12 mouse cellular contexts compared by ENCODE assay signal in genomic region chr19:41796148-41796760, GRCm38 (mm10). TPM values are rescaled to one million over a fixed set of nuclear protein-coding genes. Genes with fewer than 3 reads are reported as not detected.
DNase-seq lines count a peak whose midpoint lies in the region; ATAC-seq and TF ChIP-seq lines count a peak whose summit lies in the region.
"Had no signal": no experiment of that assay in that cellular context is flagged by ENCODE, and none has a peak within 500 bp of the region (broad histone marks: within the 10 kb centered on the region; RNA-seq: fewer than 3 reads in every experiment).

No protein-coding gene starts in this region.

- H3K9me3 ChIP-seq in midbrain, embryonic 11.5 days (ENCODE audit: control insufficient read depth, low read length), result no peaks in the 10 kb centered on the region
- no peaks in the 10 kb centered on the region for H3K9me3 ChIP-seq in midbrain, embryonic 15.5 days
- no peaks in the 10 kb centered on the region for H3K9me3 ChIP-seq in intestine, postnatal 0 days (ENCODE audit: control insufficient read depth)
- H3K9me3 ChIP-seq in hindbrain, postnatal 0 days (ENCODE audit: low read length), result no peaks in the 10 kb centered on the region

- 89% methylated on average over 3 of the region's 3 CpGs for WGBS in midbrain, embryonic 11.5 days
- 70% methylated on average over 3 of the region's 3 CpGs for WGBS in midbrain, embryonic 15.5 days
- 45% methylated on average over 3 of the region's 3 CpGs for WGBS in intestine, postnatal 0 days
- 73% methylated on average over 3 of the region's 3 CpGs for WGBS in hindbrain, postnatal 0 days
- 63% methylated on average over 3 of the region's 3 CpGs for WGBS in lung, adult 2 months

- no peak overlapping the region for H3K9ac ChIP-seq in midbrain, embryonic 11.5 days (ENCODE audit: low read length)
- no peak overlapping the region for H3K9ac ChIP-seq in midbrain, embryonic 15.5 days
- no peak overlapping the region for H3K9ac ChIP-seq in intestine, postnatal 0 days (ENCODE audit: low read depth, low read length)
- no peak overlapping the region for H3K9ac ChIP-seq in hindbrain, postnatal 0 days (replicated peaks; ENCODE audit: low read length)

- no peaks in the 10 kb centered on the region for H3K27me3 ChIP-seq in midbrain, embryonic 11.5 days (ENCODE audit: control insufficient read depth, insufficient read depth, low read length)
- no peaks in the 10 kb centered on the region for H3K27me3 ChIP-seq in midbrain, embryonic 15.5 days (replicated peaks)
- no peaks in the 10 kb centered on the region for H3K27me3 ChIP-seq in intestine, postnatal 0 days (replicated peaks; ENCODE audit: control insufficient read depth, insufficient read depth, low read length)
- no peaks in the 10 kb centered on the region for H3K27me3 ChIP-seq in hindbrain, postnatal 0 days (ENCODE audit: insufficient read depth, low read length)

- no peak for TF ChIP-seq CTCF in gastrocnemius, adult 2 months (IDR thresholded peaks at IDR 0.05)
- TF ChIP-seq CTCF in intestine, postnatal 0 days (IDR thresholded peaks at IDR 0.05; ENCODE audit: low read depth), result no peak
- no peak for TF ChIP-seq CTCF in hindbrain, postnatal 0 days (IDR thresholded peaks at IDR 0.05; ENCODE audit: low read depth)
- TF ChIP-seq CTCF in lung, adult 2 months (IDR thresholded peaks at IDR 0.05; ENCODE audit: insufficient read depth, low read length), result no peak

- intact Hi-C loops in gastrocnemius, adult 2 months (cut with DNase I), result no loop called here

- no peak for TF ChIP-seq POLR2A in lung, adult 2 months (IDR thresholded peaks at IDR 0.05; ENCODE audit: borderline replicate concordance, extremely low read depth, low read depth, low read length)

- peaks cover 17% of the 10 kb centered on the region for H3K4me1 ChIP-seq in midbrain, embryonic 11.5 days (ENCODE audit: control insufficient read depth, insufficient read depth, low read length)
- peaks cover 12% of the 10 kb centered on the region for H3K4me1 ChIP-seq in midbrain, embryonic 15.5 days
- peaks cover 8% of the 10 kb centered on the region; the same call in 1 of the 2 replicates for H3K4me1 ChIP-seq in intestine, postnatal 0 days (replicated peaks; ENCODE audit: control insufficient read depth, insufficient read depth, low read length)
- no peaks in the 10 kb centered on the region for H3K4me1 ChIP-seq in hindbrain, postnatal 0 days (ENCODE audit: insufficient read depth, low read length)
- no peaks in the 10 kb centered on the region; the same call in 1 of the 2 replicates for H3K4me1 ChIP-seq in lung, adult 2 months (ENCODE audit: control insufficient read depth, insufficient read depth, low read length)

- peak overlapping the region; percentile 76 for H3K27ac ChIP-seq in gastrocnemius, adult 2 months
- H3K27ac ChIP-seq in midbrain, embryonic 11.5 days (ENCODE audit: low read depth, low read length), result no peak overlapping the region
- H3K27ac ChIP-seq in midbrain, embryonic 15.5 days, result no peak overlapping the region
- 0 out of 2 replicates have a peak overlapping the region, but pooled peaks have one; percentile 37 for H3K27ac ChIP-seq in intestine, postnatal 0 days (ENCODE audit: low read depth, low read length)
- H3K27ac ChIP-seq in hindbrain, postnatal 0 days, result no peak overlapping the region

- peak overlapping the region; percentile 48 for H3K4me3 ChIP-seq in gastrocnemius, adult 2 months
- H3K4me3 ChIP-seq in midbrain, embryonic 11.5 days (ENCODE audit: low read depth, low read length), result no peak overlapping the region
- no peak overlapping the region for H3K4me3 ChIP-seq in midbrain, embryonic 15.5 days
- no peak overlapping the region for H3K4me3 ChIP-seq in intestine, postnatal 0 days (ENCODE audit: low read depth, low read length)
- no peak overlapping the region for H3K4me3 ChIP-seq in hindbrain, postnatal 0 days (ENCODE audit: low read length)
- no peak overlapping the region for H3K4me3 ChIP-seq in lung, adult 2 months (replicated peaks; ENCODE audit: extremely low read depth, low read depth, low read length)

- no peaks in the 10 kb centered on the region; the same call in 1 of the 2 replicates for H3K36me3 ChIP-seq in midbrain, embryonic 11.5 days (ENCODE audit: control insufficient read depth, insufficient read depth, low read length)
- H3K36me3 ChIP-seq in midbrain, embryonic 15.5 days (replicated peaks), result no peaks in the 10 kb centered on the region
- H3K36me3 ChIP-seq in intestine, postnatal 0 days (ENCODE audit: control insufficient read depth, insufficient read depth), result no peaks in the 10 kb centered on the region
- H3K36me3 ChIP-seq in hindbrain, postnatal 0 days (ENCODE audit: insufficient read depth, low read length), result no peaks in the 10 kb centered on the region

- ATAC-seq in midbrain, embryonic 11.5 days (ENCODE audit: low FRiP score), result no peak
- ATAC-seq in midbrain, embryonic 15.5 days (replicated peaks), result no peak
- no peak for ATAC-seq in intestine, postnatal 0 days
- no peak for ATAC-seq in hindbrain, postnatal 0 days

- H3K4me2 ChIP-seq in midbrain, embryonic 11.5 days, result no peak overlapping the region
- H3K4me2 ChIP-seq in midbrain, embryonic 15.5 days, result no peak overlapping the region
- H3K4me2 ChIP-seq in intestine, postnatal 0 days (replicated peaks; ENCODE audit: low read depth), result no peak overlapping the region; the same call in none of the 2 replicates
- no peak overlapping the region for H3K4me2 ChIP-seq in hindbrain, postnatal 0 days (ENCODE audit: low read depth, low read length)

- DNase-seq in gastrocnemius, adult 2 months, result no peak
- DNase-seq in gastrocnemius, postnatal 10 days, result no peak
- peak; percentile 72 for DNase-seq in midbrain, embryonic 11.5 days (ENCODE audit: low spot score, missing footprints)
- DNase-seq in B cell, adult 2 months, result no peak
- no peak for DNase-seq in hindbrain, postnatal 0 days (ENCODE audit: low spot score)
- no peak for DNase-seq in lung, adult 2 months
- DNase-seq: cerebellum, postnatal 36 days; gastrocnemius, postnatal 25 days; heart, postnatal 10 days; kidney, adult 2 months had no signal

RNA-seq across cellular contexts. Expression of gene Arhgap19, which starts 5.6 kb away (rescaled TPM):
- 1 to 10 TPM; 7.7 to 9.6 TPM for total RNA-seq in gastrocnemius, adult 2 months (2021)
- total RNA-seq in gastrocnemius, postnatal 10 days (2021), result 10 to 100 TPM in 1 of 2 experiments, 1 to 10 TPM in 1; 9.5 to 11.6 TPM
- 36.6 and 38.8 TPM in 2 replicates for polyA plus RNA-seq in midbrain, embryonic 11.5 days (2014; fragmentation: Nextera tagmentation; extraction: Ambion mirVana)
- 5.2 and 6.2 TPM in 2 replicates for polyA plus RNA-seq in midbrain, embryonic 15.5 days (2015; fragmentation: Nextera tagmentation; extraction: Ambion mirVana)
- 3.5 TPM in 2 replicates for polyA plus RNA-seq in intestine, postnatal 0 days (2015; fragmentation: Nextera tagmentation; extraction: Ambion mirVana)
- total RNA-seq in hindbrain, postnatal 0 days (2014; rRNA removed), result 5.4 and 5.5 TPM in 2 replicates
- 3.9 and 4.4 TPM in 2 replicates for polyA plus RNA-seq in hindbrain, postnatal 0 days (2015; fragmentation: Nextera tagmentation; extraction: Ambion mirVana)
- polyA plus RNA-seq in lung, adult 2 months (2012; rRNA removed), result 1.3 and 2.2 TPM in 2 replicates

RNA-seq across cellular contexts. Expression of gene Frat1, which starts 33.5 kb away (rescaled TPM):
- total RNA-seq in gastrocnemius, adult 2 months (2021), result 1 to 10 TPM; 6.3 to 6.8 TPM
- total RNA-seq in gastrocnemius, postnatal 10 days (2021), result 1 to 10 TPM; 5.6 to 6.1 TPM
- polyA plus RNA-seq in midbrain, embryonic 11.5 days (2014; fragmentation: Nextera tagmentation; extraction: Ambion mirVana), result 9.7 and 10.1 TPM in 2 replicates
- polyA plus RNA-seq in midbrain, embryonic 15.5 days (2015; fragmentation: Nextera tagmentation; extraction: Ambion mirVana), result 30.1 and 30.9 TPM in 2 replicates
- polyA plus RNA-seq in intestine, postnatal 0 days (2015; fragmentation: Nextera tagmentation; extraction: Ambion mirVana), result 6.4 and 8.3 TPM in 2 replicates
- 26.6 and 33.8 TPM in 2 replicates for total RNA-seq in hindbrain, postnatal 0 days (2014; rRNA removed)
- polyA plus RNA-seq in hindbrain, postnatal 0 days (2015; fragmentation: Nextera tagmentation; extraction: Ambion mirVana), result 24.4 and 27.0 TPM in 2 replicates
- 3.6 and 4.7 TPM in 2 replicates for polyA plus RNA-seq in lung, adult 2 months (2012; rRNA removed)

RNA-seq across cellular contexts. Expression of gene Frat2, which starts 51.7 kb away (rescaled TPM):
- total RNA-seq in gastrocnemius, adult 2 months (2021), result 10 to 100 TPM; 15.6 to 22.2 TPM
- 10 to 100 TPM; 17.3 to 23.7 TPM for total RNA-seq in gastrocnemius, postnatal 10 days (2021)
- 6.6 and 7.2 TPM in 2 replicates for polyA plus RNA-seq in midbrain, embryonic 11.5 days (2014; fragmentation: Nextera tagmentation; extraction: Ambion mirVana)
- 9.5 and 9.7 TPM in 2 replicates for polyA plus RNA-seq in midbrain, embryonic 15.5 days (2015; fragmentation: Nextera tagmentation; extraction: Ambion mirVana)
- 3.8 and 4.5 TPM in 2 replicates for polyA plus RNA-seq in intestine, postnatal 0 days (2015; fragmentation: Nextera tagmentation; extraction: Ambion mirVana)
- 9.0 and 13.2 TPM in 2 replicates for total RNA-seq in hindbrain, postnatal 0 days (2014; rRNA removed)
- 5.8 and 7.3 TPM in 2 replicates for polyA plus RNA-seq in hindbrain, postnatal 0 days (2015; fragmentation: Nextera tagmentation; extraction: Ambion mirVana)
- polyA plus RNA-seq in lung, adult 2 months (2012; rRNA removed), result 3.3 and 4.3 TPM in 2 replicates

RNA-seq across cellular contexts. Expression of gene Slit1, which starts 52.8 kb away (rescaled TPM):
- under 1 TPM; 0.28 to 0.81 TPM for total RNA-seq in gastrocnemius, adult 2 months (2021)
- 1 to 10 TPM; 1.6 TPM for total RNA-seq in gastrocnemius, postnatal 10 days (2021)
- 8.8 and 10.2 TPM in 2 replicates for polyA plus RNA-seq in midbrain, embryonic 11.5 days (2014; fragmentation: Nextera tagmentation; extraction: Ambion mirVana)
- polyA plus RNA-seq in midbrain, embryonic 15.5 days (2015; fragmentation: Nextera tagmentation; extraction: Ambion mirVana), result 23.9 and 26.7 TPM in 2 replicates
- 0.27 and 0.35 TPM in 2 replicates for polyA plus RNA-seq in intestine, postnatal 0 days (2015; fragmentation: Nextera tagmentation; extraction: Ambion mirVana)
- 69.2 and 78.5 TPM in 2 replicates for total RNA-seq in hindbrain, postnatal 0 days (2014; rRNA removed)
- polyA plus RNA-seq in hindbrain, postnatal 0 days (2015; fragmentation: Nextera tagmentation; extraction: Ambion mirVana), result 10.8 and 13.3 TPM in 2 replicates
- 0.03 and 0.13 TPM in 2 replicates for polyA plus RNA-seq in lung, adult 2 months (2012; rRNA removed)

Comparison
In these comparisons a context has a peak if more than half of its experiments do, and no peak if none do; other contexts are left out.
1. H3K27ac ChIP-seq: peak in gastrocnemius, adult 2 months (single experiment) and intestine, postnatal 0 days (single experiment); none in midbrain, embryonic 11.5 days (single experiment), midbrain, embryonic 15.5 days (single experiment) and hindbrain, postnatal 0 days (single experiment).